Mouse (Mus musculus): ENCODE data around the gene Hspa12b.

The Hspa12b gene

DNA sequence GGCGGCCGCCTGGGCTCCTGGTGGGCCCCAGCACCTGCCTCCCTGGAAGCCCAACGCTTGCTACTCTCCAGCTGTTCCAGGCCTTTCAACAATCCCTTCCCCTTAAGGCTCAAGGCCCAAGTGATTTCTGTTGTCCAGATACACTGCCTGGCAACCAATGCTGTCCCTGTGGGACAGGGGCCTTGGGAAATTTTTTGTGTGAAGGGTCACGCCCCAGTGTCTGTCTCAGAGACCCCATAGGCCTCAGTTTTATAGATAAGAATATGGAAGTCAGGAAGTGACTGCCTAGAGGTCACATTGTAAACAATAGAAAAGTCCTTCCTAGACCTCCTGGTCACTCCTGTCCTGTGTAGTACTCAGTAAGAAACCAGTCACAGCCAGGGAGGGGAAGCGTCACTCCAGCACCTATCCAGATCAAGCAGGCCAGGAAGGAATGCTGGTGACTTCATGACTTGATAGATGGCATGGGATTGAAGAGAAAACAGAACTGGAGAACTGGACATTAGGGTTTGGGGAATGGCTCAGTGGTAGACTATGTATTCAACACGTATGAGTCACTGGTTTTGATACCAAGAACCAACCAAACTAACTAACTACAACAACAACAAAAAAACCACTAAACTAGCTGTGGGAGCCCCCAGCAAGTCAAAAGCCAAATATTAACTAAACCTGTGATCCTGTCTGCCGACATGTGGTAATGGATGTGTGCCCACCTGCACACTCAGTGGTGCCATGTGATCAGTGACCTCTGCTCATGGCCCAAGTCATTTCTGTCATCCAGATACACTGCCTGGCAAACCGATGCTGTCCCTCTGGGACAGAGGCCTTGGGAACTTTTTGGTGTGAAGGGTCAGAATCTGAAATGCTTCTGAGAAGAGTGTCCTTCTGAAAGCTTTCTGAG is 21.5 kb downstream of the Hspa12b start:
- DNase-seq (ENCODE audit: low spot score) = no peak

- DNase-seq (ENCODE audit: low spot score) = no peak
Observed at GRCm38 (mm10) chr2:131149254-131149578, 22.1 kb downstream of the Hspa12b start.

GRCm38 (mm10) chr2:131152166-131152730 is 25.2 kb downstream of the Hspa12b start:
- DNase-seq (ENCODE audit: low spot score) = peak; percentile 80

- DNase-seq (ENCODE audit: low spot score) = no peak
Observed at GRCm38 (mm10) chr2:131154036-131154435, 27.0 kb downstream of the Hspa12b start.

GRCm38 (mm10) chr2:131156987-131157386 is 29.9 kb downstream of the Hspa12b start:
- no peak for DNase-seq (ENCODE audit: low spot score)

GRCm38 (mm10) chr2:131159491-131159910 is 32.4 kb downstream of the Hspa12b start:
- DNase-seq (ENCODE audit: low spot score) = peak; percentile 75

DNA sequence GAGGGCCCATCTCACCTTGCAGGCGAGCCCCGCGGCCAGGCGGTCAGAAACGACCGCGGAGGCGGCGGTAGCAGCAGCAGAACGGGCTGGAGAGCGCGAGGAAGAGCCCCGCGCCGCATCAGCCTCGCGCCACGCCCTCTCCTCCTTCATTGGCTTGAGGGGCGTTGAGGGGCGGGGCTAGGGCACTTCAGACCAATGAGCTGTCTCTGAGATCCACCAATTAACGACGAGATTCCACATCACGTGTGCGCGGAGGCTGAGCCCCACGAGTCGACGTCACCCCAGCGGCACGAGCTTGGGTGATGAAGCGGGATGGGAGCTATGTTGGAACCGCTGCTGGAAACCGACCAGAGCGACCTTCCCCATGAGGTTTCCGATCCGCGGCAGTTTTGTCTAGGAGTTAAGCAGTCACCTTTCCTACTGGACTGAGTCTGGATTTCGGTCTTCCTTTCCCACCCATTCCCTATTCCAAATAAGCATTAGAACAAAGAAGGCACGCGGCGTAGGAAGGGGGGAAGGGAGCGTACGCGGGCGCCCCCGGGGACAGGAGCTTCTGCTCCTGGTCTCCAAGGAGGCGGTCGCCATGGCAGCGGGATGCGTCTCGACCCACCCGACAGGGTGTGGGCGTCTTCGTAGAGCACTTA is 33.0 kb downstream of the Hspa12b start, which contains the start of gene 1700037H04Rik:
Gene 1700037H04Rik (minus strand): TSS at position 144 of the 644 bp plus-strand sequence.
- peak; percentile 100 for DNase-seq (ENCODE audit: low spot score)

DNA sequence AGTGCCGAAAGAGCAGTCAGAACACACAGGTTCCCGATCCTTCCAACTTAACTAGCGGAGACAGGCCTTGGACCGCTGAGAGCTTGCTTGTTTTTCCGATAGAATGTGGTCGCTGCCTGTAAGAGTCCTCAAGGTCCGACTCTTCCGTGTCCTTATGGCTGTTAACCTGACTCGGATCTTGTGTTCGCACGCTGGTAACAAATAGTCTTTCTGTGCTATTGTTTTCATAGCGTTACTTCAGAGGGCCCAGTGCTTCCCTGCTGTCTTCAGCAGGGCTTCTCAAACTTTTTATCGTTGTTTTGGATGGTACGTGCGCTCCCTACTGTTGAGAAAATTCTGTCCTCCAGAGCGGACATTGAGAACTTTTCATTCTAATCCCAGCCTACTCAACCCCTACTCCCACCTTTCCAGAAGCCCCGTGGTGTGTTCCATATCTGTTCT is 33.6 kb downstream of the Hspa12b start:
- DNase-seq (ENCODE audit: low spot score) = peak; percentile 48

DNA sequence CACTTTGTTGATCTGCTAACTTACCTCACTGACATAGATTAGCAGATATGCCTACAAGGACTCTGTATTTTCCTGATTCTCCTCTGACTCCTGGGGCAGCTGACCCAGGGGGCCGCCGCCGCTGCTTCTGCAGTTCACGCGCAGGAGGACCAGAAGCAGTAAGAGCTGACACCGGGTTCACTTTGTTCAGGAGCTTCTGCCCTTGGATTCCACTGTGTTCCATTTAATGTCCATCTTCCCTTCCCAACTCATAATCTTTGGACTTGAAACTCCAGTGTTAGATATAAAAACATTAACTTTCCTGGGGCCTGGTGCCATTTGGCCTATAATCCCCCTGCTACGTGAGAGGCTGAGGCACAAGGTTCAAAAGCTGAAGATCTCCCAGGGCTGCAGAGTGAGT is 36.8 kb downstream of the Hspa12b start:
- no peak for DNase-seq (ENCODE audit: low spot score)

GRCm38 (mm10) chr2:131166172-131166571 is 39.1 kb downstream of the Hspa12b start:
- no peak for DNase-seq (ENCODE audit: low spot score)

GRCm38 (mm10) chr2:131167984-131168383 is 40.9 kb downstream of the Hspa12b start:
- no peak for DNase-seq (ENCODE audit: low spot score)

- no peak for DNase-seq (ENCODE audit: low spot score)
Observed at GRCm38 (mm10) chr2:131168914-131169313, 41.8 kb downstream of the Hspa12b start.

- no peak for DNase-seq (ENCODE audit: low spot score)
Observed at GRCm38 (mm10) chr2:131170936-131171335, 43.9 kb downstream of the Hspa12b start.

DNA sequence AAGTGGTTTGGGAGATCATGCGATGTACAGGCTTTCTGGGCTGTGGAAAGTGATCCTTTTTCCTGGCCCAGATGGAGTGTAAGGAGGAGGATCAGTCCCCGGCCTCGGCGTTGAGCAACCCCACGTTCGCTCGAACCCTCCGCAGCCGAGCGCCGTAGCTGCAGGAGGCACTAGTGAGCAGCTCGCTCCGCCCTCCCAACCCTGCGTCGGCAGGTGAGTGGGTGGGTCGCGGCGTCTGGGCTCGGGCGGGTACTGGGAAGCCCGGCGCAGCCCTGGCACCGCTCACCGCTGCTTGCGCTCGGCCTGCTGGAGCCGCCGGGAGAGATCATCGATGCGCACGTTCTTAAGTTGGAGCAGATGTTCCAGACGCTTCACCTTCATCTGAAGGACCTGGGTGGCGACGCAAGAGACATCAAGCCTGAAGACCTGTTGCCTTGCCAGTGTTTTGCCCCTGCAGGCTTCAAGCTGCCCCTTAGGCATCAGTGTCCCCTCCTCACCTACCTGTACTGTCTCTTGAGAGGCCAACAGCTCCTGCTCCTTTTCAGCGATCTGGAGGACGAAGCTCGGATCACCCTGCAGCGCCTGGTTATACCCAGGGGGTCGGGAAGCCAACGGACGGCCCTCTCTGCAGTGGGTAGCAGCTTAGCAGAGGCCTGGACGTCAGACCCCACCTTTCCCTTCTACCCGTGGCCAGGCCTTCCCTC is 44.5 kb downstream of the Hspa12b start:
- no peak for DNase-seq (ENCODE audit: low spot score)

DNA sequence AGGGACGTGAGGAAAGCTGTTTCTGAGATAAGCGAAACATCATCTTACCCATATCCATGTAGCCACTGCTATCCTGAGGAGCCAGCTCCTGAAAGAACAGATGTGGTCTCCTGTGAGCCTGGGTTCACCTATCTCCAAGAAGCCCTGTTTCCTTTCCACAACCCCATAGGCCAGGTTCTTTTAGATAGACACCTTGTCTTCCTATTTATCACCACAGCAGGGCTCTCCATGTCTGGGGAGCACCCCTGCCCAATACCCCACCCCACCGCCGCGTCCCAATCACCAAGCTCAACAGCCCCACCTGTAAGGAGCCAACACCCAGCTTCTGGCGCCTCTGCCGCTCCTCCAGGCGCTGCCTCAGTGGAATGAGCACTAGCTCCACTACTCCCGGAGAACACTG is 45.2 kb downstream of the Hspa12b start:
- no peak for DNase-seq (ENCODE audit: low spot score)

DNA sequence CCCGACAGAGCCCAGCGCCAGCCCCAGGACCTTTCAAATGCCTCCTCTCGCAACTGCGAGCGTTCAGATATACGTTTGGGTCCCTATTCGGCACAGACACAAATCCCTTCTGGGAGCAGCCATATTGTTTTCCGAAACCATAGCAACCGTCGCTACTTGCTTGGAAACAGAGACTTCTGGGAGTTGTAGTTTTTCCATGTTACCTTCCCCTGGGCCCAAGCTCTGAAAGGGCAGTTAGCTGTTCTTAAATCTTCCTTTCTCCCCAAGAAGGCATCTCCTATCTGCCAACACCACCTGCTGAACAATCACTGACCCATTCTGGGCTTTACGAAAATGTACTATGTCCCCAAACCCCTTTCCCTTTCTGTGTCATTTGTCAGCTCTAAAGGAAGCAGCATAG is 47.6 kb downstream of the Hspa12b start:
- peak; percentile 75 for DNase-seq (ENCODE audit: low spot score)

DNA sequence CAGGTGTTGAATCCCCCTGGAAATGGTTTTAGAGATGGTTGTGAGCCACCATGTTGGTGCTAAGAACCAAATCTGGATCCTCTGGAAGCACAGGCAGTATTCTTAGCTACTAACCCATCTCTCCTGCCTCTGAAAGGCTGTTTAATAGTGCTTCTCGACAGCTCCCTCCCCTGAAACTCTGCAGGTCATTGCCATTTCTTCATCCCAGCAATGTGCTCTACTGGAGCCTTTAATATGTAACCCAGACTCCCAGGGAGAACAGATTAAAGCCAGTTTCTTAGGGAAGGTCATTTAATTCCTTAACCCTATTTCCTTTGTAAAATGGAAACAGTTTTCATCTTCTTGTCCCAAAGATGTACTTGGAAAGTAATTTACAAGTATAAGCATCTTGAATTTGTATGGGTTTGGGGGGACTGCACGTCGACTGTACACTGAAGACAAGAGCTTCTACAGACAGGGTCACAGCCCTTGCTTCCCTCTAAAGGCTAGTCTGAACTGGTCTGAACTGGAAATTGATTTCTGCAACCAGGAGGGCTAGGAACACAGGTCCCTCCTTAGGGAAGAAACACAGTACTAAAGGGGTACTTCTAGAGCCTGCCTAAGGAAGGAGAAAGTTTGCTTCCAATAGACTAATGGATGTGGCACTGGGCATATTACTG is 48.3 kb downstream of the Hspa12b start:
- no peak for DNase-seq (ENCODE audit: low spot score)

DNA sequence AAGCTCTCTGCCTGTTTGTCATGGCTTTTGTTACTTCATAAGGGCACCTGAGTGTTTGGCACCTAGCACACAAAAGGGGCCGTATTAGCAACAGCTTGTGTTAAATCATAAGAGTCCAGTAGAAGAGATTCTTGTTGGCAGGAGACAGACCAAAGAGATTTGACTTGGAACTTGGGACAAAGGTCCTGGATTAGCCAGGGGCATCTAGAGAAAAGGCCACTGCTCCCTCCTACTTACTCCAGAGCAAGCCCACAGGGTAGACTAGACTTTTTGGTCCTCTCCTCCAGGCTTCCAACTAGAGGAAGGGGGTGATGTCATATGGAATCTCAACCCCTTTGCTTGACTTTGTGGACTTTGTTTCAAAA is 48.8 kb downstream of the Hspa12b start:
- no peak for DNase-seq (ENCODE audit: low spot score)

DNA sequence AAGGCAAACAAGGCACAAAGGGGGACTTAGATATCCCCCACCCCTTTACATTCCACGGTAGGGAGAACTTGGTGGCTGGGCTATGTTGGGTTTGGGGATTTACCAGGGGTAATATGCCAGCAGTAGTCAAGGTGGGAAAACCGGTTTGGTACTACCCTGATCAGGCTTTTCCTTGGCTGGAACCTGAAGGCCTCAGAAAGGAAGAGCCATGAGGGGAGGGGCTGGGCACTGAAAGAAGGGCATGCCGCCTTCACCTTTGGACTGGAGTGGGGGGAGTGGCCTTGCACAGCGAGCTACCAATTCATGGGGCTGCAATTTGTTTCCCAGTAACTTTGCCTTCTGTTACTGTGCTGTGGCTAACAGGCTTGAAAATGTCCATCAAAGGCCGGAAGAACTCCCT is 49.4 kb downstream of the Hspa12b start:
- no peak for DNase-seq (ENCODE audit: low spot score)

- DNase-seq (ENCODE audit: low spot score) = no peak
Observed at GRCm38 (mm10) chr2:131177932-131178331, 50.9 kb downstream of the Hspa12b start.

DNA sequence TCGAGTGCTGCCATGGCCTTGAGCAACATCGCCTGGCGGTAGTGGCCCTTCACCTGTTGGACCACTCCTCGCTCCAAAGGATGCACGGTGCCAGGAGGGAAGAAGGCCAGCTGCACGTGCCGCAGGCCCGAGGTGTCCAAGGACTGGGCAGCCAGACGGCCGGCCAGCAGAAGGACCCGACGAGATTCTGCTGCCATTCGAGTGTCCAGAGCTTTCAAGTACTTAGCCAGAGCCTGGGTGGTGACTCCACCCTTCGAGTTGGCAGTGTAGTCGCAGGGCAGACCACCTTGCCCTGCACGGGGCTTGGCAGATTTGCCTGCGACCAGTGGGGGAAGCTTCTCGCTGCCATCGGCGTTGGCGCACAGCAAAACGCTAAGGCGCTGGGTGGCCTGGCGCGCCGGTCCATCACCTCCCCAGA is 51.8 kb downstream of the Hspa12b start:
- DNase-seq (ENCODE audit: low spot score) = no peak
